Mouse (Mus musculus): ENCODE measurements around the gene 1700003E16Rik. TPM values are rescaled to one million over a fixed set of nuclear protein-coding genes. Genes with fewer than 3 reads are reported as not detected.

Gene 1700003E16Rik
- polyA plus RNA-seq, 1 experiment from 2014 or later: 9.4 TPM

GRCm38 (mm10) chr6:83207361-83208049, 51.3 kb downstream of the 1700003E16Rik start:
- 69% methylated on average over 9 of the region's 9 CpGs for WGBS
- no peaks in the 10 kb centered on the region for H3K36me3 ChIP-seq (ENCODE audit: control insufficient read depth, insufficient read depth)

GRCm38 (mm10) chr6:83208050-83208400, 51.8 kb downstream of the 1700003E16Rik start:
- ATAC-seq: no peak
- Histone ChIP-seq H3K36me3 (ENCODE audit: control insufficient read depth, insufficient read depth) (no peaks in the 10 kb centered on the region), H3K27me3 (replicated peaks; ENCODE audit: control insufficient read depth, insufficient read depth, low read length) (no peaks in the 10 kb centered on the region), H3K27ac (ENCODE audit: low read length) (no peak overlapping the region), H3K4me1 (replicated peaks; ENCODE audit: control insufficient read depth, insufficient read depth, low read length) (0 out of 2 replicates have a peak, but pooled peaks cover 5% of the 10 kb centered on the region), H3K9ac (replicated peaks; ENCODE audit: low read depth, low read length) (no peak overlapping the region), H3K9me3 (ENCODE audit: control insufficient read depth, low read length) (no peaks in the 10 kb centered on the region), H3K4me3 (replicated peaks; ENCODE audit: low read length) (no peak overlapping the region), H3K4me2 (ENCODE audit: low read length) (no peak overlapping the region)
- WGBS: 92% methylated on average over 2 of the region's 2 CpGs

More at GRCm38 (mm10) chr6:83207361-83208049, 51.3 kb downstream of the 1700003E16Rik start:
- no peaks in the 10 kb centered on the region for H3K9me3 ChIP-seq (ENCODE audit: control insufficient read depth, low read length)
- no peak overlapping the region for H3K4me2 ChIP-seq (ENCODE audit: low read length)
- H3K9ac ChIP-seq (replicated peaks; ENCODE audit: low read depth, low read length): no peak overlapping the region
- no peak overlapping the region for H3K4me3 ChIP-seq (replicated peaks; ENCODE audit: low read length)
- H3K27ac ChIP-seq (ENCODE audit: low read length): no peak overlapping the region
- no peaks in the 10 kb centered on the region for H3K27me3 ChIP-seq (replicated peaks; ENCODE audit: control insufficient read depth, insufficient read depth, low read length)
- H3K4me1 ChIP-seq (replicated peaks; ENCODE audit: control insufficient read depth, insufficient read depth, low read length): 0 out of 2 replicates have a peak, but pooled peaks cover 5% of the 10 kb centered on the region
- ATAC-seq: no peak

- Histone ChIP-seq H3K9me3 (ENCODE audit: control insufficient read depth, low read length) (no peaks in the 10 kb centered on the region), H3K4me3 (replicated peaks; ENCODE audit: low read length) (no peak overlapping the region), H3K36me3 (ENCODE audit: control insufficient read depth, insufficient read depth) (no peaks in the 10 kb centered on the region), H3K4me2 (ENCODE audit: low read length) (no peak overlapping the region), H3K27me3 (replicated peaks; ENCODE audit: control insufficient read depth, insufficient read depth, low read length) (no peaks in the 10 kb centered on the region), H3K27ac (ENCODE audit: low read length) (no peak overlapping the region), H3K9ac (replicated peaks; ENCODE audit: low read depth, low read length) (no peak overlapping the region), H3K4me1 (replicated peaks; ENCODE audit: control insufficient read depth, insufficient read depth, low read length) (peaks cover 7% of the 10 kb centered on the region; the same call in 1 of the 2 replicates)
- no peak for ATAC-seq
- WGBS: 12% methylated on average over 2 of the region's 2 CpGs
Observed at GRCm38 (mm10) chr6:83210495-83210894, 54.3 kb downstream of the 1700003E16Rik start.

- no peak overlapping the region for H3K9ac ChIP-seq (replicated peaks; ENCODE audit: low read depth, low read length)
- H3K4me2 ChIP-seq (ENCODE audit: low read length): no peak overlapping the region
- no peaks in the 10 kb centered on the region for H3K36me3 ChIP-seq (ENCODE audit: control insufficient read depth, insufficient read depth)
- no peaks in the 10 kb centered on the region for H3K27me3 ChIP-seq (replicated peaks; ENCODE audit: control insufficient read depth, insufficient read depth, low read length)
- no peak for ATAC-seq
- H3K9me3 ChIP-seq (ENCODE audit: control insufficient read depth, low read length): no peaks in the 10 kb centered on the region
- WGBS: 19% methylated on average over 5 of the region's 5 CpGs
- H3K27ac ChIP-seq (ENCODE audit: low read length): no peak overlapping the region
- peaks cover 8% of the 10 kb centered on the region; the same call in 1 of the 2 replicates for H3K4me1 ChIP-seq (replicated peaks; ENCODE audit: control insufficient read depth, insufficient read depth, low read length)
- no peak overlapping the region for H3K4me3 ChIP-seq (replicated peaks; ENCODE audit: low read length)
Observed at GRCm38 (mm10) chr6:83211526-83211925, 55.3 kb downstream of the 1700003E16Rik start.

Other genes starting within 250 kb of the 1700003E16Rik start
- gene Sema4f, start 216.6 kb upstream of the 1700003E16Rik start, polyA plus RNA-seq (2015; fragmentation: Nextera tagmentation; extraction: Ambion mirVana): 16.3 and 18.7 TPM in 2 replicates
- gene M1ap, start 209.5 kb upstream of the 1700003E16Rik start, polyA plus RNA-seq (2015; fragmentation: Nextera tagmentation; extraction: Ambion mirVana): not detected in 2 replicates
- 2.0 and 2.1 TPM in 2 replicates for gene Dok1, start 122.9 kb upstream of the 1700003E16Rik start, polyA plus RNA-seq (2015; fragmentation: Nextera tagmentation; extraction: Ambion mirVana)
- 5.3 and 6.0 TPM in 2 replicates for gene Loxl3, start 122.2 kb upstream of the 1700003E16Rik start, polyA plus RNA-seq (2015; fragmentation: Nextera tagmentation; extraction: Ambion mirVana)
- gene Aup1, start 101.9 kb upstream of the 1700003E16Rik start, polyA plus RNA-seq (2015; fragmentation: Nextera tagmentation; extraction: Ambion mirVana): 157 and 186 TPM in 2 replicates
- 70.7 and 77.8 TPM in 2 replicates for gene Htra2, start 101.1 kb upstream of the 1700003E16Rik start, polyA plus RNA-seq (2015; fragmentation: Nextera tagmentation; extraction: Ambion mirVana)
- gene Dqx1, start 98.6 kb upstream of the 1700003E16Rik start, polyA plus RNA-seq (2015; fragmentation: Nextera tagmentation; extraction: Ambion mirVana): 0.30 and 0.31 TPM in 2 replicates
- not detected in 2 replicates for gene Tlx2, start 86.1 kb upstream of the 1700003E16Rik start, polyA plus RNA-seq (2015; fragmentation: Nextera tagmentation; extraction: Ambion mirVana)
- gene Pcgf1, start 78.5 kb upstream of the 1700003E16Rik start, polyA plus RNA-seq (2015; fragmentation: Nextera tagmentation; extraction: Ambion mirVana): 45.5 and 46.5 TPM in 2 replicates
- not detected in 2 replicates for gene Lbx2, start 70.0 kb upstream of the 1700003E16Rik start, polyA plus RNA-seq (2015; fragmentation: Nextera tagmentation; extraction: Ambion mirVana)
- 3.2 and 4.3 TPM in 2 replicates for gene Ccdc142, start 54.8 kb upstream of the 1700003E16Rik start, polyA plus RNA-seq (2015; fragmentation: Nextera tagmentation; extraction: Ambion mirVana)
- gene Gm42688, start 54.8 kb upstream of the 1700003E16Rik start, polyA plus RNA-seq (2015; fragmentation: Nextera tagmentation; extraction: Ambion mirVana): 4.1 and 4.9 TPM in 2 replicates
- gene Mrpl53, start 47.4 kb upstream of the 1700003E16Rik start, polyA plus RNA-seq (2015; fragmentation: Nextera tagmentation; extraction: Ambion mirVana): 109 and 122 TPM in 2 replicates
- gene Mogs, start 40.9 kb upstream of the 1700003E16Rik start, polyA plus RNA-seq (2015; fragmentation: Nextera tagmentation; extraction: Ambion mirVana): 21.8 and 22.6 TPM in 2 replicates
- 209 and 228 TPM in 2 replicates for gene Wbp1, start 34.8 kb upstream of the 1700003E16Rik start, polyA plus RNA-seq (2015; fragmentation: Nextera tagmentation; extraction: Ambion mirVana)
- 11.4 and 14.4 TPM in 2 replicates for gene Ino80b, start 31.0 kb upstream of the 1700003E16Rik start, polyA plus RNA-seq (2015; fragmentation: Nextera tagmentation; extraction: Ambion mirVana)
- gene Rtkn, start 20.9 kb upstream of the 1700003E16Rik start, polyA plus RNA-seq (2015; fragmentation: Nextera tagmentation; extraction: Ambion mirVana): 6.9 and 7.4 TPM in 2 replicates
- 18.2 and 21.7 TPM in 2 replicates for gene Wdr54, start within 50 bp of the 1700003E16Rik start, polyA plus RNA-seq (2015; fragmentation: Nextera tagmentation; extraction: Ambion mirVana)
- 150 and 158 TPM in 2 replicates for gene Dctn1, start 9.5 kb downstream of the 1700003E16Rik start, polyA plus RNA-seq (2015; fragmentation: Nextera tagmentation; extraction: Ambion mirVana)
- gene Slc4a5, start 63.4 kb downstream of the 1700003E16Rik start, polyA plus RNA-seq (2015; fragmentation: Nextera tagmentation; extraction: Ambion mirVana): 0.52 and 0.76 TPM in 2 replicates
- 22.3 and 28.6 TPM in 2 replicates for gene Mthfd2, start 169.5 kb downstream of the 1700003E16Rik start, polyA plus RNA-seq (2015; fragmentation: Nextera tagmentation; extraction: Ambion mirVana)
- gene Mob1a, start 169.6 kb downstream of the 1700003E16Rik start, polyA plus RNA-seq (2015; fragmentation: Nextera tagmentation; extraction: Ambion mirVana): 30.2 and 36.6 TPM in 2 replicates
- 48.2 and 49.3 TPM in 2 replicates for gene Bola3, start 192.7 kb downstream of the 1700003E16Rik start, polyA plus RNA-seq (2015; fragmentation: Nextera tagmentation; extraction: Ambion mirVana)